Mouse (Mus musculus) thymus, postnatal 0 days (tissue): ENCODE data around the gene Wdr95. TPM values are rescaled to one million over a fixed set of nuclear protein-coding genes. Genes with fewer than 3 reads are reported as not detected.
"Not testable (repeated sequence)": the region's sequence is repeated elsewhere in the genome, so short reads cannot be mapped to it uniquely, and the experiment has no call there.

ENCODE experiments used
- DNase-seq: peaks from one replicate; pipeline ENCODE4 v3.0.0-alpha.2; 2015; ENCODE audit warnings: low spot score
- polyA plus RNA-seq: library from polyadenylated mRNA; unstranded; fragments of >200 nt; fragmentation: Nextera tagmentation; extraction: Ambion mirVana; gene quantifications from 2 replicates; pipeline ENCODE4 v1.2.1, GENCODE M21; 2015

The Wdr95 gene
- polyA plus RNA-seq, 1 experiment from 2014 or later, result 0.07 TPM

- no peak for DNase-seq
These were observed 13.6 kb upstream of the Wdr95 start for GRCm38 (mm10) chr5:149514890-149515289.

GRCm38 (mm10) chr5:149517116-149517515, 11.4 kb upstream of the Wdr95 start:
- DNase-seq, result no peak

- no peak for DNase-seq
These were observed 7.7 kb upstream of the Wdr95 start for GRCm38 (mm10) chr5:149520806-149521205.

GRCm38 (mm10) chr5:149523856-149524241, 4.6 kb upstream of the Wdr95 start:
- DNase-seq, result no peak

GRCm38 (mm10) chr5:149524242-149524858, 4.1 kb upstream of the Wdr95 start:
- peak; percentile 90 for DNase-seq

DNA sequence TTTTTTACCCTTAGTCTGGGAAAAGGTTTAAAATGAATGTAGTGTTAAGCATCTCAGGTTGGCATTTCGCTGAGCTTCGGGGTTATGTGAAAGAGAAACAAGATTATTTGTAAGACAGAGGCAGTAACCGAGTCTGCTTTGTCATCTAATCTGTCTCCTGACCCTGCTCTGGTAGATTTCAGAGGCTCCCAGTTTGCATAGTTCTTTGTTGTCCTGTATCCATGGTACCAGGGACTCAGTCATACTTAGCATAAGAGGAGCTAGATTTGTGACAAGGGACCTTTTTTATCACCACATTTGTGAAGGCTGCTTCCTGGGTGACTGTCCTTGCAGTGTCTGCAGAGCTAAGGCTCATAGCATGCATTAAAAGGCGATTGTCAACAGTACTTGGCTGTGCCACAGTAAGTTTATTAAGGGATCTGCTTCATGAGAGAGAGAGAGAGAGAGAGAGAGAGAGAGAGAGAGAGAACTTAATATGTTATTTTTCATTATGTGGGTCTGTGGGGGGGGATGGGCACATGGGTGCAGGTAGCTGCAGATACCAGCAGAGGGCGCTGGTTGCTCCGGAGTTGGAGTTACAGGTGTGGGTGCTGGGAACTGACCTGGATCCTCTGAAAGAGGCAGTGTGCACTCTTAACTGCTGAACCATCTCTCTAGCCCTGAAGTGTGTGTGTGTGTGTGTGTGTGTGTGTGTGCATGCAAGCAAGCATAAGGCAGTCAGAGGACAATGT, 3.3 kb upstream of the Wdr95 start:
- DNase-seq, result peak; percentile 35

GRCm38 (mm10) chr5:149526467-149526951, 2.0 kb upstream of the Wdr95 start:
- peak; percentile 57 for DNase-seq

DNA sequence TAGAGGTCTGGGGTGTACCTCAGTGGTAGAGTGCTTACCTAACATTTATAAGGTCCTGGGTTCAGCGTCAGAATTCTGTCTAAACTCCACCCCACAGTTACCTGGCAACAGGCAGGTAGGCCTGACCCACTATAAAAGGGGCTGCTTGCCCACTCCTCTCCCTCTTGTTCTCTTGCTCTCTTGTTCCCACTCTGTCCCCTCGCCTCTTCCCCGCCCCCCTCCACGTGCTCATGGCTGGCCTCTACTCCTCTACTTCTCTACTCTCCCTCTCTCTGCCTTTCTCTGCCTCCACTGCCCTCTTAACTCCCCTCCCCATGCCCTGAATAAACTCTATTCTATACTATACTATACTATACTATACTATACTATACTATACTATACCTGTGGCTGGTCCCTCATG, 1.2 kb upstream of the Wdr95 start:
- not testable (repeated sequence) for DNase-seq

DNA sequence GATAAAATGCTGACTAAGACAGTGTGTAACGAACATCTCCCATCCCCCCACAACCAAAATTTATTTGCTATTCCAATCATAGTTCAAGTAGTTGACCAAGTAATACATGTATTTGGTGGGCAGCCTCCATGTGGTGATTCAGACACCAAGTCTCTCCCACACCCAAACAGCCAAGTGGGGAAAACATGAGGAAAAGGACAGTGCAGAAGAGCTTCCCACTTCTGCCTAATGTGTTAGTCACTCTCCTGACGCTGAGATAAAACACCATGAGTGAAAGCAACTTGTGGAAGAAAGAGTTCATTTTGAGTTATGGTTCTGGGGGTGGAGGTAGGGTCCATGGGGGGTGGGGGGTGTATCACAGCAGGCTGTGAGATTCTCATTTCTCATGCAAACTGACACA, 5.4 kb downstream of the Wdr95 start:
- no peak for DNase-seq

- no peak for DNase-seq
These were observed 7.5 kb downstream of the Wdr95 start for GRCm38 (mm10) chr5:149536005-149536404.

GRCm38 (mm10) chr5:149537796-149538511, 9.5 kb downstream of the Wdr95 start:
- no peak for DNase-seq

GRCm38 (mm10) chr5:149538531-149538930, 10.1 kb downstream of the Wdr95 start:
- no peak for DNase-seq

DNA sequence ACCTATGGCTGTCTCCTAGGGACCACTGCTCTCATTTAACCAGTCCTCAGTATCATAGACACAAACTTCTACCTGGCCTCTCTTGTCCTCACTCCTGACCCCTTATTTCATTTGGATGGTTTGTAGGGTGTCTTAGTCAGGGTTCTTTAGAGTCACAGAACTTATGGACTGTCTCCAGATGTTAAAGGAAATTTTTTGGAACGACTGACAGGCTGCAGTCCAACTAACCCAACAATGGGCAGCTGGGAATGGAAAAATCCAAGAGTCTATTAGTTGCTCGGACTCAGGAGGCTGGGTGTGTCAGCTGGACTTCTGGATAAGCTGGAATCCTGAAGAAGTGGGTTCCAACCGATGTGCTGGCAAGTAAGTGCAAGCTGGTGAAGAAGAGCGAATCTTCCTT, 10.6 kb downstream of the Wdr95 start:
- DNase-seq, result no peak

DNA sequence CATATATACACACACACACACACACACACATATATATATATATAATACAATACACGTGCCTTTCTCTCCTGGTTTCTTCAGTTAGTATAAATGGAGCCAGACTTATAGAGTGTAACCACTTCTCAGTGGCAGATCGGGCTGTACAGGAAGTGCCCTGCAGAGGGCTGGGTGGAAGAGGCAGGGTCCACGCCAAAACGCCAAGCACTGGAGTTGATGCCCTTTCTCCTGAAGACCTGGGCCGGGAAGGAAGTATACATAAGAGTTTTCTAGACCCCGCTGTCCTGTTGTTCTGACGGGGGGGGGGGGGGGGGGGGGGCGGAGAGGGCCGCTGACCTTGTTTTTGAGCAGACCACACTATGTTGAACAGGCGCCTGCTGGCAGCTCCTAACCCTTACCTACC, 22.7 kb downstream of the Wdr95 start:
- DNase-seq, result no peak

DNA sequence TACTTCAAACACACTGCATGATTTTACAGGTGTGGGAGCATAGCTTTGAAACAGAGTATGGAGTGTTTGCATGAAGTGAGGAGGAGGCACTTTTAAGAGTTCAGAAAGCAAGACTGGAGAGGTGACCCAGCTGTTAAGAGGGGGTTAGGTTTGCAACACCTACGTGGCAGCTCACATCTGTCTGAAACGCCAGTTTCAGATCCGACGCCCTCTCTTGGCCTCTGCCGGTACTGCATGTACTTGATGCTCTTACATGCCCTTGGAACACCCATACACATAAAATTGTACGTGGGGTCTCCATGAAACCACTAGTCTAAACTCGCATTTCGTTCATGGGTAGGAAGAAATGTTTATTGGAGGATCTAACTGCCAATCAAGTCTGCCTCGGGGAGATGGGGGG, 24.3 kb downstream of the Wdr95 start:
- peak; percentile 45 for DNase-seq

DNA sequence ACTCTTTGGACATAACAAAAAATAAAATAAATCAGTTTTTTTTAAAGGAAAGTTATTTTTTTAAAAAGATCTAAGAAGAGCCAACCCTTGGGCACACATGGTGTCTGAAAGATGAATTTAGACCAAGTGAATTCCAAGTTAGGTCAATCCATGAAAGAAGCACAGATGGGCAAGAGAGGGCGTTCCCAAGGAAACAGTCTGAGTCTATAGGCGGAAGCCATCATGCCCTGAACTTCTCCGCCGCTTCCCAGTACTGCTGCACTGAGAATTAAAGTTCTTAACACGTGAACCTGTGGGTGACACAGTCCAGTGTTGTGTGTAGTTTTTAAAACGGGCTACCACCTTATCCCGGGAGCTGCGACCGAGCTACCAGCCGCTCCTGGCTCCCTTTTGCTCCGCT, 24.9 kb downstream of the Wdr95 start:
- no peak for DNase-seq

DNA sequence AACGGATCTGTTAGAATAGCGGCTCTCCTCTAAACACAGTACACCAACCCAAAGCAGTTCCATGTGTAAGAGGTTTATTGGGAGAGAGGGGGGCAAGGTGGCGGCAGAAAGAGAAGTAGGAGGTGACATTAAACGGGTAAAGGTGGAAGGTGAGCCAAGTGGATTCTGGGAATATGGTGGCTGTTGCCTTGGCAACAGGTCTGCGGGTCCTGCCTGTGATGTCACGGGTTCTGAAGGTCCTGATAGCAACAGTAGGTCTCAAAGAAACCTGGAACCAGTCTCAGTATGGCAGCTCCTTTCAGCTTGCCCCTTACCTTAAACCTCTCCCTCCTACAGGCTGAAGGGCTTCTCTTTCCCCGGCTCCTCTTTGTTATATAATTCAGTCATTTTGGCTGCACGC, 25.9 kb downstream of the Wdr95 start:
- no peak for DNase-seq

DNA sequence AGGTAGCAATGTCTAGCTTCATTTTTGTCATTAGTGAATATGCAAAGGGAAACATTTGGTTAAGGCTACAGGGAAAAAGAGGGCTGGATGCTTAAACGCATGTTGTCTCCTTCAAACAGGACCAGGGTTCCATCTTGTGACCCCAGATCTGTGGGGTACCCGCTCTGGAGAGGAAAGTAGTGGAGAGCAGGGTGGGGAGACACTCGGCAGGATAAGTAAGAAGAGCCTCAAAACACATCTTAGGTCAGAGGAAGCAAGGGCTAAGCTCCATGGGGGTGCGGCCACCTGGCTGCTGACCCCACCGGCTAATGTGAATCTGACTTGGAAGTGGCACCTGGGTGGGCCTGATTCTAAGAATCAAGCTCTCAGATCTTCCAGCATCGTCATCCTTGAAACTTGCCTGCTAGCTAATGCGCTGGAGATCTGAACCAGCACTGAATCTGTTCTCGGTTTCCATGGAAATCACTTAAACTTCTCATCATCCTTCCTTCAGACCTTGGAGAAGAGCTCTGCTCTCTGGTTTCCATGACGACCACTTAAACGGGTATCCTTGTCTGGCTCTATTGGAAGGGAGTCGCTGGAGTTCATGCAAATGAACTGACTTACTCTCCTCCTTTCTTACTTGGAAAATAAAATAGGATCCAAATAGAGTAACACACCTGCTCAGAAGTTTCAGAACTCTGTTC, 32.6 kb downstream of the Wdr95 start:
- no peak for DNase-seq

DNA sequence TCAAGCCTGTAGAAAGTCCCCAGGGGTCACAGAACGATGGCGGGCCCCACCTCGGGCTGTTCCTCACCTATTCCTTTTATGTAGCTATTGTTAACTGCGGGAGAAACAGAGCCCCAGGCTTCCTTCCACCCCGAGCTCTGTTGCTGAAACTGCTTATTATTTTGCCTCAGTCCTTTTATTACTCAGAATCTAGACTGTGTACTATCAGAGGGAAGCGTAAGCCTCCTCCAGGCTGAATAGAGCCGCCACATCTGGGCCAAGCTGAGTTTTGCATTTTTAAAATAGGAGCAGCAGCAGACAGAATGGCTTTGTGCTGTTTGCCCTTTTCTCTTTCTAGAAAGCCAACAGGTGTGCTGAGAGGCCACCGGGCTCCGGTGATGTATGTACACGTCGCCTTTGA, 37.5 kb downstream of the Wdr95 start:
- no peak for DNase-seq

DNA sequence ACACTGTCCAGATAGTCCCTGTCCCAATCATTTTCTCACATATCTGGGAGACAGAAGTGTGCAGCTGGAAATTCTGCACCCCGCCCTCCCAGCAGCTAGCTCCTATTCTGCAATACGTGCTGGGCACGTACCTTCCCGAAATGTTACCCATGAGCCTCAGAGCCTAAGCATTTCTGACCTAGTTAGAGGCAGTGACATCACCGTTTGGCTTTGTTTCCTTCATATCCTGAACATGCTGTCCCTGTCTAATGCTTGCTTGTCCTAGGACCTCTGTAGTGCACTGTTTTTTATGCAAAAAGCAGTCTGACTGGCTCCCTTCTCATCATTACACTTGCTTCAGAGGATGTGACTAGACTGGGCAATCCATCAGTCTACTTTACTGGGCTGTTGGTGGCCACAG, 38.5 kb downstream of the Wdr95 start:
- DNase-seq, result no peak

DNA sequence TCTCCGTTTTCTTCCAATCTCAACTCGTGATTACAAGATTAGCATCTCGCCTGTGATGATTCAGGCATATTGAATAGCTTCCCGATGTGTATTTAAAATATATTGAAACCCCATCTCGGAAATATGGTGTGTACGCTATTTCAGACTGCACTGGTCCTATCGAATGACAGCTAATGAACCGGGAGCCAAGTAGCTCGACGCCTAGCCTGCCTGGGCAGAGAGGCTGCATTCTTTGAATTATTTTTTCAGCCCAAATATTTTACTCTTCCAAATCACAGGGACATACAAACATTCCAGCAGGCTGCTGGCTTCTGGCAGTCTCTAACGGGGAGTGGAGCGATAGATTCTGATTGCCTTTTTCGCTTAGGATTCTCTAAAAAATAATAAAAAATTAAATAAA, 40.5 kb downstream of the Wdr95 start:
- DNase-seq, result no peak

GRCm38 (mm10) chr5:149576977-149577376, 48.5 kb downstream of the Wdr95 start:
- DNase-seq, result no peak
